Mouse (Mus musculus): ENCODE data around the gene Usp32. TPM values are rescaled to one million over a fixed set of nuclear protein-coding genes. Genes with fewer than 3 reads are reported as not detected.

The Usp32 gene
- total RNA-seq (2021) (10 to 100 TPM; 22.6 to 24.5 TPM), polyA plus RNA-seq (2012; rRNA removed) (4.0 and 9.0 TPM in 2 replicates)
- long read RNA-seq, partial matches to known transcripts: 2 of 3 reads
- long read RNA-seq, other reads (novel, unspliced or antisense): 1 of 3 reads

GRCm38 (mm10) chr11:85139581-85140540 lies at the start of gene Usp32:
Gene Usp32 (minus strand): TSS chr11:85140161.
- intact Hi-C loops (cut with DNase I): loop anchor here (1.0 to 2.0 kb wide), 2 partner anchors 95 to 171 kb away; partner anchors contain the start of genes Appbp2 and Ppm1d
- H3K27me3 ChIP-seq (ENCODE audit: control insufficient read depth, insufficient read depth, low read length): no peaks in the 10 kb centered on the region
- H3K9ac ChIP-seq (ENCODE audit: low read depth, low read length): peak within 1 kb of the TSS; percentile 97
- H3K4me1 ChIP-seq (ENCODE audit: control insufficient read depth, insufficient read depth, low read length): peaks cover 5% of the 10 kb centered on the region
- H3K4me3 ChIP-seq: peak within 1 kb of the TSS; percentile 82
- TF ChIP-seq EP300 (IDR thresholded peaks at IDR 0.05; ENCODE audit: insufficient read depth, low read depth, low read length) (0 out of 2 replicates have a peak, but pooled peaks have one; percentile 16), POLR2A (IDR thresholded peaks at IDR 0.05; ENCODE audit: insufficient read depth, low read depth, low read length) (peak; percentile 90), CTCF (IDR thresholded peaks at IDR 0.05) (0 out of 2 replicates have a peak, but pooled peaks have one; percentile 12)
- under 1% methylated on average over 90 of the region's 94 CpGs for WGBS
- H3K27ac ChIP-seq: peak within 1 kb of the TSS; percentile 84
- peaks cover 2% of the 10 kb centered on the region; the same call in 1 of the 2 replicates for H3K36me3 ChIP-seq (ENCODE audit: control insufficient read depth, insufficient read depth, low read length)
- peaks cover 2% of the 10 kb centered on the region; the same call in 1 of the 2 replicates for H3K79me2 ChIP-seq (replicated peaks; ENCODE audit: control insufficient read depth, insufficient read depth, low read length)
- peak; percentile 95 to 98 for DNase-seq

GRCm38 (mm10) chr11:85189110-85189509 lies 49.1 kb upstream of the Usp32 start:
- Histone ChIP-seq H3K27me3 (ENCODE audit: control insufficient read depth, insufficient read depth, low read length) (no peaks in the 10 kb centered on the region), H3K9ac (ENCODE audit: low read depth, low read length) (no peak overlapping the region), H3K4me3 (no peak overlapping the region), H3K4me1 (ENCODE audit: control insufficient read depth, insufficient read depth, low read length) (no peaks in the 10 kb centered on the region), H3K36me3 (ENCODE audit: control insufficient read depth, insufficient read depth, low read length) (no peaks in the 10 kb centered on the region), H3K79me2 (replicated peaks; ENCODE audit: control insufficient read depth, insufficient read depth, low read length) (no peaks in the 10 kb centered on the region), H3K27ac (no peak overlapping the region)
- DNase-seq: no peak
- intact Hi-C loops (cut with DNase I): loop anchor here (10.0 kb wide), 1 partner anchor 174 kb away; no protein-coding TSS in a partner anchor
- TF ChIP-seq POLR2A (IDR thresholded peaks at IDR 0.05; ENCODE audit: insufficient read depth, low read depth, low read length): no peak
- WGBS: 86% methylated on average over 4 of the region's 4 CpGs

GRCm38 (mm10) chr11:85184839-85185238 lies 44.9 kb upstream of the Usp32 start:
- intact Hi-C loops (cut with DNase I): loop anchor here (5.0 to 10.0 kb wide), 2 partner anchors 170 to 268 kb away; partner anchors contain the start of gene Znhit3
- no peaks in the 10 kb centered on the region for H3K79me2 ChIP-seq (replicated peaks; ENCODE audit: control insufficient read depth, insufficient read depth, low read length)
- no peaks in the 10 kb centered on the region for H3K36me3 ChIP-seq (ENCODE audit: control insufficient read depth, insufficient read depth, low read length)
- TF ChIP-seq EP300 (IDR thresholded peaks at IDR 0.05; ENCODE audit: insufficient read depth, low read depth, low read length) (no peak), POLR2A (IDR thresholded peaks at IDR 0.05; ENCODE audit: insufficient read depth, low read depth, low read length) (no peak), CTCF (IDR thresholded peaks at IDR 0.05) (no peak)
- H3K27ac ChIP-seq: no peak overlapping the region
- H3K9ac ChIP-seq (ENCODE audit: low read depth, low read length): no peak overlapping the region
- no peak for DNase-seq
- 91% methylated on average over 6 of the region's 6 CpGs for WGBS
- H3K27me3 ChIP-seq (ENCODE audit: control insufficient read depth, insufficient read depth, low read length): no peaks in the 10 kb centered on the region
- no peak overlapping the region for H3K4me3 ChIP-seq
- no peaks in the 10 kb centered on the region; the same call in 1 of the 2 replicates for H3K4me1 ChIP-seq (ENCODE audit: control insufficient read depth, insufficient read depth, low read length)

- H3K79me2 ChIP-seq (replicated peaks; ENCODE audit: control insufficient read depth, insufficient read depth, low read length): no peaks in the 10 kb centered on the region
- no peaks in the 10 kb centered on the region for H3K27me3 ChIP-seq (ENCODE audit: control insufficient read depth, insufficient read depth, low read length)
- no peak overlapping the region for H3K4me3 ChIP-seq
- H3K36me3 ChIP-seq (ENCODE audit: control insufficient read depth, insufficient read depth, low read length): no peaks in the 10 kb centered on the region
- DNase-seq: peak; percentile 15 to 26
- no peak overlapping the region for H3K9ac ChIP-seq (ENCODE audit: low read depth, low read length)
- 76% methylated on average over 5 of the region's 5 CpGs for WGBS
- H3K4me1 ChIP-seq (ENCODE audit: control insufficient read depth, insufficient read depth, low read length): no peaks in the 10 kb centered on the region; the same call in 1 of the 2 replicates
- no peak overlapping the region for H3K27ac ChIP-seq
- intact Hi-C loops (cut with DNase I): loop anchor here (5.0 to 10.0 kb wide), 2 partner anchors 169 to 267 kb away; partner anchors contain the start of gene Znhit3
- TF ChIP-seq POLR2A (IDR thresholded peaks at IDR 0.05; ENCODE audit: insufficient read depth, low read depth, low read length) (no peak), CTCF (IDR thresholded peaks at IDR 0.05) (peak; percentile 73)
These were observed 44.1 kb upstream of the Usp32 start for GRCm38 (mm10) chr11:85184082-85184481.

- Histone ChIP-seq H3K4me1 (ENCODE audit: control insufficient read depth, insufficient read depth, low read length) (no peaks in the 10 kb centered on the region; the same call in 1 of the 2 replicates), H3K36me3 (ENCODE audit: control insufficient read depth, insufficient read depth, low read length) (no peaks in the 10 kb centered on the region), H3K27ac (no peak overlapping the region), H3K4me3 (peak overlapping the region; percentile 46), H3K79me2 (replicated peaks; ENCODE audit: control insufficient read depth, insufficient read depth, low read length) (no peaks in the 10 kb centered on the region), H3K9ac (ENCODE audit: low read depth, low read length) (no peak overlapping the region), H3K27me3 (ENCODE audit: control insufficient read depth, insufficient read depth, low read length) (no peaks in the 10 kb centered on the region)
- TF ChIP-seq CTCF (IDR thresholded peaks at IDR 0.05) (no peak), POLR2A (IDR thresholded peaks at IDR 0.05; ENCODE audit: insufficient read depth, low read depth, low read length) (no peak), EP300 (IDR thresholded peaks at IDR 0.05; ENCODE audit: insufficient read depth, low read depth, low read length) (no peak)
- intact Hi-C loops (cut with DNase I): loop anchor here (5.0 to 10.0 kb wide), 2 partner anchors 169 to 266 kb away; partner anchors contain the start of gene Znhit3
- WGBS: 16% methylated on average over 13 of the region's 13 CpGs
- DNase-seq: no peak
These were observed 43.4 kb upstream of the Usp32 start for GRCm38 (mm10) chr11:85183284-85183779.

Data from heart, adult 2 months (tissue).